Mouse (Mus musculus) G1E (cell line): Measurements from ENCODE around the gene Olfr1393.

Experiments
- CTCF ChIP-seq: IDR thresholded peaks from 2 replicates; pipeline ENCODE4 v1.5.1; 2012; ENCODE audit warnings: low read depth, low read length, inconsistent platforms, mixed read lengths
- GATA1 ChIP-seq: IDR thresholded peaks from 2 replicates; pipeline ENCODE4 v1.6.1; 2012; ENCODE audit warnings: borderline replicate concordance, low read length, inconsistent platforms, mixed read lengths
- GATA2 ChIP-seq: IDR thresholded peaks from 2 replicates; pipeline ENCODE4 v1.6.1; 2012; ENCODE audit warnings: low read depth, low read length, inconsistent platforms, borderline replicate concordance
- POLR2AphosphoS5 ChIP-seq: IDR thresholded peaks from 2 replicates; pipeline ENCODE4 v1.6.1; 2012; ENCODE audit warnings: low read depth, low read length, inconsistent platforms; ENCODE audit not compliant: insufficient replicate concordance
- TAL1 ChIP-seq: conservative IDR thresholded peaks from 2 replicates; pipeline ENCODE4 v1.6.1; 2012; ENCODE audit warnings: low read depth, low read length, inconsistent platforms, mixed read lengths

DNA sequence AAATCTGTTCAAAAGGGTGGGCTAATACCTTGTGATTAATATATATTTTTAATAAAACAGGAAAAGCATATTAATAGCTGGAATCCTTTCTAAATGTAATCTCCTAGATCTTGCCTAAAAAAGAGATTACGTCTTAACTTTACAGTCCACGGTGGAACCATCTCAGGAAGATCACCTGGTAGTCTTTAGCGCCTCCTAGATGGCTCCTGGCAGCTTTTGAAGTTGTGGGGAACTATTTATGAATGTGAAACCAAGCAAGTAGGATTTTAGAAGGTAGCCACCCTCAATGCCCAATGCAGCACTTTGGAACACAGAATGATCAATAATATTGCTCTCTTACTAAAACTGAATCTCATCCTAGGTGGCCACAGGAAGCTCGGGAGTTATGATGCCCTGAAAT is 37.2 kb upstream of the Olfr1393 start:
- TF ChIP-seq CTCF, result no peak
- no peak for TF ChIP-seq POLR2AphosphoS5
- no peak for TF ChIP-seq GATA1
- TF ChIP-seq TAL1, result no peak
- TF ChIP-seq GATA2, result no peak
